ENCODE assay signal across 22 mouse cellular contexts in the genomic region with DNA sequence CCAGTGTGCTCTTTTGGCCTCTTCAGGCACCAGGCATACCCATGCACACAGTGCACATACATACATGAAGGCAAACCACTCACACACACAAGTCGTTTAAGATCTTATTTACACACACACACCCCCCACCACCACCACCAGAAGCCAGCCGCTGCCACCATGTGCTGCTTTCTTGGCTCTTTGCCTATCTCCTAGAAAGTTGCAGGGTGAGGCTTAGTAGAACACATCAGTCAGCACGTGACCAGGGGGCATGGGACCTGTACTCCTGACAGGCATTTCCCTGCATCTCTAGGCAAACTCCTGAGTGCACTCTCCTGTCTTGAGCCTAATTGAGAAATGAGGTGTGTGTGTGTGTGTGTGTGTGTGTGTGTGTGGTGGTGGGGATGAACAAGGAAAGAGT. TPM values are rescaled to one million over a fixed set of nuclear protein-coding genes. Genes with fewer than 3 reads are reported as not detected.
A peak's percentile ranks its signal among the peaks of the same experiment; 100 is the strongest.
DNase-seq lines count a peak whose midpoint lies in the region; ATAC-seq lines count a peak whose summit lies in the region.
"Had no signal": no experiment of that assay in that cellular context is flagged by ENCODE, and none has a peak within 500 bp of the region (broad histone marks: within the 10 kb centered on the region; RNA-seq: fewer than 3 reads in every experiment).

No protein-coding gene starts in this region.

- no peak overlapping the region for H3K4me3 ChIP-seq in liver, embryonic 13.5 days (replicated peaks)
- H3K4me3 ChIP-seq in liver, embryonic 11.5 days (ENCODE audit: low read depth, low read length): no peak overlapping the region
- H3K4me3 ChIP-seq: limb, embryonic 13.5 days; lung, embryonic 15.5 days; midbrain, embryonic 13.5 days; neural tube, embryonic 15.5 days had no signal

- H3K4me1 ChIP-seq in liver, embryonic 13.5 days (replicated peaks): peaks cover 42% of the 10 kb centered on the region
- 0 out of 2 replicates have a peak, but pooled peaks cover 3% of the 10 kb centered on the region for H3K4me1 ChIP-seq in liver, embryonic 11.5 days (replicated peaks; ENCODE audit: control insufficient read depth, insufficient read depth, low read length)

- H3K27me3 ChIP-seq in liver, embryonic 13.5 days: peaks cover 6% of the 10 kb centered on the region
- H3K27me3 ChIP-seq in liver, embryonic 11.5 days (replicated peaks; ENCODE audit: control insufficient read depth, insufficient read depth, low read length): peaks cover 2% of the 10 kb centered on the region; the same call in 1 of the 2 replicates
- H3K27me3 ChIP-seq: lung, embryonic 15.5 days; midbrain, embryonic 13.5 days; neural tube, embryonic 15.5 days had no signal

- 42% methylated on average over 3 of the region's 3 CpGs for WGBS in liver, embryonic 13.5 days (ENCODE audit: insufficient replicate concordance)
- 65% methylated on average over 3 of the region's 3 CpGs for WGBS in liver, embryonic 11.5 days

- no peak overlapping the region for H3K9ac ChIP-seq in liver, embryonic 13.5 days
- H3K9ac ChIP-seq in liver, embryonic 11.5 days (ENCODE audit: low read depth, low read length): no peak overlapping the region
- H3K9ac ChIP-seq: hindbrain, embryonic 14.5 days; limb, embryonic 13.5 days; lung, embryonic 15.5 days; midbrain, embryonic 13.5 days; neural tube, embryonic 15.5 days had no signal

- no peak overlapping the region for H3K27ac ChIP-seq in liver, embryonic 13.5 days
- H3K27ac ChIP-seq in liver, embryonic 11.5 days (ENCODE audit: low read depth, low read length): no peak overlapping the region
- H3K27ac ChIP-seq: hindbrain, embryonic 14.5 days; limb, embryonic 13.5 days; lung, embryonic 15.5 days; midbrain, embryonic 13.5 days; neural tube, embryonic 15.5 days had no signal

- ATAC-seq in liver, embryonic 13.5 days (ENCODE audit: low read depth): peak; percentile 37; the same call in 1 of the 2 replicates
- no peak for ATAC-seq in liver, embryonic 11.5 days (replicated peaks; ENCODE audit: low FRiP score)
- ATAC-seq in erythroid progenitor cell, adult 5-6 weeks (replicated peaks; ENCODE audit: low FRiP score, poor library complexity, severe bottlenecking): peak; percentile 70
- ATAC-seq: forebrain, embryonic 14.5 days; midbrain, embryonic 13.5 days had no signal

- peaks cover 22% of the 10 kb centered on the region for H3K36me3 ChIP-seq in liver, embryonic 13.5 days
- H3K36me3 ChIP-seq in liver, embryonic 11.5 days (ENCODE audit: control insufficient read depth, insufficient read depth, low read length): peaks cover 9% of the 10 kb centered on the region

- no peak overlapping the region for H3K4me2 ChIP-seq in liver, embryonic 13.5 days
- H3K4me2 ChIP-seq in liver, embryonic 11.5 days: no peak overlapping the region
- H3K4me2 ChIP-seq: hindbrain, embryonic 14.5 days; limb, embryonic 13.5 days; lung, embryonic 15.5 days; midbrain, embryonic 13.5 days; neural tube, embryonic 15.5 days had no signal

- DNase-seq in liver, embryonic 13.5 days: no peak
- DNase-seq in liver, embryonic 11.5 days (ENCODE audit: low spot score): no peak
- DNase-seq in MEL-GATA-1-ER (ENCODE audit: extremely low read depth, low read depth): peak; percentile 60
- DNase-seq in naive thymus-derived CD4-positive, alpha-beta T cell, adult 2 months (ENCODE audit: low read depth): peak; percentile 42
- DNase-seq in testis, postnatal 14 days (ENCODE audit: low spot score): no peak
- no peak for DNase-seq in layer of hippocampus, postnatal 25 days (ENCODE audit: extremely low spot score in 1 of 2, low spot score in 1 of 2)
- DNase-seq: adrenal gland, postnatal 36 days; cerebellum, adult 18-20 months; cerebellum, postnatal 25 days; gastrocnemius, postnatal 14 days; heart, postnatal 14 days; kidney, adult 11 months; right cerebral cortex, postnatal 14 days; thymus, postnatal 25 days had no signal

- no peaks in the 10 kb centered on the region for H3K9me3 ChIP-seq in liver, embryonic 13.5 days (replicated peaks)
- no peaks in the 10 kb centered on the region for H3K9me3 ChIP-seq in liver, embryonic 11.5 days (ENCODE audit: control insufficient read depth, low read length)
- H3K9me3 ChIP-seq: limb, embryonic 13.5 days; lung, embryonic 15.5 days; midbrain, embryonic 13.5 days; neural tube, embryonic 15.5 days had no signal

RNA-seq across cellular contexts. Expression of a gene that starts 8.6 kb away (rescaled TPM):
- polyA plus RNA-seq in liver, embryonic 13.5 days (2015; fragmentation: Nextera tagmentation; extraction: Ambion mirVana): not detected in 2 replicates
- 0.07 TPM in 1 of 2 replicates, not detected in the other for polyA plus RNA-seq in liver, embryonic 11.5 days (2014; fragmentation: Nextera tagmentation; extraction: Ambion mirVana)
- total RNA-seq in erythroid progenitor cell, adult 5-6 weeks (2015; ENCODE audit: low replicate concordance): not detected in 2 replicates
- not detected in 2 replicates for total RNA-seq in erythroid progenitor cell, adult 5-6 weeks (2017; ENCODE audit: low replicate concordance)
- total RNA-seq in layer of hippocampus, postnatal 25 days (2021): 10 to 100 TPM; 44.8 to 45.3 TPM
- total RNA-seq: heart, adult 8-10 months had no signal

RNA-seq across cellular contexts. Expression of a gene that starts 22.0 kb away (rescaled TPM):
- polyA plus RNA-seq in liver, embryonic 13.5 days (2015; fragmentation: Nextera tagmentation; extraction: Ambion mirVana): 9.3 and 10.8 TPM in 2 replicates
- 6.8 and 8.7 TPM in 2 replicates for polyA plus RNA-seq in liver, embryonic 11.5 days (2014; fragmentation: Nextera tagmentation; extraction: Ambion mirVana)
- 8.4 and 11.5 TPM in 2 replicates for total RNA-seq in erythroid progenitor cell, adult 5-6 weeks (2015; ENCODE audit: low replicate concordance)
- 10.5 and 11.7 TPM in 2 replicates for total RNA-seq in erythroid progenitor cell, adult 5-6 weeks (2017; ENCODE audit: low replicate concordance)
- total RNA-seq in layer of hippocampus, postnatal 25 days (2021): 1 to 10 TPM; 4.1 to 7.2 TPM

RNA-seq across cellular contexts. Expression of a gene that starts 46.1 kb away (rescaled TPM):
- 11.5 and 12.5 TPM in 2 replicates for polyA plus RNA-seq in liver, embryonic 13.5 days (2015; fragmentation: Nextera tagmentation; extraction: Ambion mirVana)
- polyA plus RNA-seq in liver, embryonic 11.5 days (2014; fragmentation: Nextera tagmentation; extraction: Ambion mirVana): 19.9 and 20.7 TPM in 2 replicates
- 2.1 and 4.0 TPM in 2 replicates for total RNA-seq in erythroid progenitor cell, adult 5-6 weeks (2015; ENCODE audit: low replicate concordance)
- total RNA-seq in erythroid progenitor cell, adult 5-6 weeks (2017; ENCODE audit: low replicate concordance): 3.4 and 9.1 TPM in 2 replicates
- 10 to 100 TPM; 26.2 to 35.9 TPM for total RNA-seq in layer of hippocampus, postnatal 25 days (2021)

Comparison
In these comparisons a context has a peak if more than half of its experiments do, and no peak if none do; other contexts are left out.
1. DNase-seq: peak in MEL-GATA-1-ER (single experiment) and naive thymus-derived CD4-positive, alpha-beta T cell, adult 2 months (single experiment); none in liver, embryonic 13.5 days (single experiment), liver, embryonic 11.5 days (single experiment), testis, postnatal 14 days (single experiment) and layer of hippocampus, postnatal 25 days (0 of 2).
2. RNA of a gene that starts 8.6 kb away (total RNA-seq): 44.8 to 45.3 TPM in layer of hippocampus, postnatal 25 days; not detected in erythroid progenitor cell, adult 5-6 weeks; every median in the first group is over 10 times any median in the second.